Mouse (Mus musculus) ES-E14 (cell line): ENCODE results near the gene Magi2.
"Not testable (repeated sequence)": the region's sequence is repeated elsewhere in the genome, so short reads cannot be mapped to it uniquely, and the experiment has no call there.

ENCODE experiments used
- HCFC1 ChIP-seq: IDR thresholded peaks from 2 replicates; pipeline ENCODE4 v1.6.1; 2012; ENCODE audit warnings: low read length, inconsistent platforms, borderline replicate concordance; ENCODE audit not compliant: insufficient read depth
- MAFK ChIP-seq: IDR thresholded peaks from 2 replicates; pipeline ENCODE4 v1.6.1; 2014; ENCODE audit warnings: mild to moderate bottlenecking, low read depth, low read length, inconsistent platforms; ENCODE audit not compliant: insufficient read depth
- ZNF384 ChIP-seq: IDR thresholded peaks from 2 replicates; pipeline ENCODE4 v1.6.1; 2012; ENCODE audit warnings: low read depth, low read length, inconsistent platforms

DNA sequence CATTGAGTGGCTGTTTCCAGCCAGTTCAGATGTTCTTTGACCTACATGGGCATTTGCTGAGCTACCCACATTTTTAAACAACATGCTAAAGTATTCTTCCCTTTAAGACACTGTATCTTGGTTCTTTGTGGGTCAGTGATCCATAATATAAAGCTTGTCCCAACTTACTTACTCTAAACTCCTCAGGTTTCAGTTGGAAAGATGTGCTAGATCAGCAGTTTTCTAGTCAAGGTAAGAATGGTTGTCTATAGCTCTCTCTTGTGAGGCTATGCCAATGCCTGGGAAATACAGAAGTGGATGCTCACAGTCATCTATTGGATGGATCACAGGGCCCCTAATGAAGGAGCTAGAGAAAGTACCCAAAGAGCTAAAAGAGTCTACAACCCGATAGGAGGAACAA lies 1045.8 kb downstream of the Magi2 start:
- TF ChIP-seq HCFC1, ZNF384: not testable (repeated sequence)
- TF ChIP-seq MAFK, result peak; percentile 62
